Mouse (Mus musculus) hindbrain, embryonic 14.5 days (tissue): ENCODE results near the gene Lyrm1. TPM values are rescaled to one million over a fixed set of nuclear protein-coding genes. Genes with fewer than 3 reads are reported as not detected.

Source experiments
- ATAC-seq: fragments of 200-750 bp; cut with Nextera tagmentation; 2 replicates; pipeline ENCODE4 v1.8.0; 2017; ENCODE audit warnings: moderate number of reproducible peaks, mild to moderate bottlenecking, moderate TSS enrichment, moderate library complexity; ENCODE audit not compliant: low FRiP score
- DNase-seq: peaks from one replicate; pipeline ENCODE4 v3.0.0-alpha.2; 2015; ENCODE audit warnings: low spot score
- H3K27ac ChIP-seq: fragments of 300-500 bp; sonication (generic); 2 replicates; pipeline ENCODE4 v1.5.1; 2014; ENCODE audit warnings: mild to moderate bottlenecking, moderate library complexity
- H3K27me3 ChIP-seq: fragments of 300-500 bp; sonication (generic); 2 replicates; pipeline ENCODE4 v1.6.1; 2014; ENCODE audit warnings: mild to moderate bottlenecking, low read length, mixed read lengths; ENCODE audit not compliant: control insufficient read depth, insufficient read depth
- H3K36me3 ChIP-seq: fragments of 300-500 bp; sonication (generic); replicated peaks from 2 replicates; pipeline ENCODE4 v1.6.1; 2014; ENCODE audit not compliant: control insufficient read depth, insufficient read depth
- H3K4me1 ChIP-seq: fragments of 300-500 bp; sonication (generic); replicated peaks from 2 replicates; pipeline ENCODE4 v1.6.1; 2014; ENCODE audit warnings: antibody characterized with exemption, low read length, mixed read lengths; ENCODE audit not compliant: control insufficient read depth, insufficient read depth
- H3K4me2 ChIP-seq: fragments of 300-500 bp; sonication (generic); replicated peaks from 2 replicates; pipeline ENCODE4 v1.6.1; 2014; ENCODE audit warnings: mild to moderate bottlenecking, moderate library complexity
- H3K4me3 ChIP-seq: fragments of 300-500 bp; sonication (generic); replicated peaks from 2 replicates; pipeline ENCODE4 v1.5.1; 2014; ENCODE audit warnings: mild to moderate bottlenecking, low read length
- H3K9ac ChIP-seq: fragments of 300-500 bp; sonication (generic); 2 replicates; pipeline ENCODE4 v1.6.1; 2014
- H3K9me3 ChIP-seq: fragments of 300-500 bp; sonication (generic); 2 replicates; pipeline ENCODE4 v1.6.1; 2016; ENCODE audit warnings: low read length; ENCODE audit not compliant: control insufficient read depth
- WGBS: fragments of 180-500 bp; shearing (Covaris S2); extraction: QIAGEN DNeasy Blood & Tissue Kit; methylation state at CpG from one replicate; pipeline ENCODE4 v1.1.7; 2014; 5-methylcytosine and 5-hydroxymethylcytosine counted together
- polyA plus RNA-seq: library from polyadenylated mRNA; unstranded; fragments of >200 nt; fragmentation: Nextera tagmentation; extraction: Ambion mirVana; gene quantifications from 2 replicates; pipeline ENCODE4 v1.2.1, GENCODE M21; 2014

Lyrm1 gene
- polyA plus RNA-seq, 1 experiment from 2014 or later, result 18.7 TPM

- Histone ChIP-seq H3K4me1 (peaks cover 25% of the 10 kb centered on the region), H3K36me3 (no peaks in the 10 kb centered on the region), H3K27me3 (no peaks in the 10 kb centered on the region), H3K27ac (no peak overlapping the region), H3K9ac (no peak overlapping the region), H3K9me3 (no peaks in the 10 kb centered on the region), H3K4me2 (no peak overlapping the region), H3K4me3 (no peak overlapping the region)
- WGBS, result 56% methylated on average over 1 of the region's 1 CpGs
- DNase-seq (no peak), ATAC-seq (no peak)
Measured at GRCm38 (mm10) chr7:119898247-119898856, 2.7 kb downstream of the Lyrm1 start.

DNA sequence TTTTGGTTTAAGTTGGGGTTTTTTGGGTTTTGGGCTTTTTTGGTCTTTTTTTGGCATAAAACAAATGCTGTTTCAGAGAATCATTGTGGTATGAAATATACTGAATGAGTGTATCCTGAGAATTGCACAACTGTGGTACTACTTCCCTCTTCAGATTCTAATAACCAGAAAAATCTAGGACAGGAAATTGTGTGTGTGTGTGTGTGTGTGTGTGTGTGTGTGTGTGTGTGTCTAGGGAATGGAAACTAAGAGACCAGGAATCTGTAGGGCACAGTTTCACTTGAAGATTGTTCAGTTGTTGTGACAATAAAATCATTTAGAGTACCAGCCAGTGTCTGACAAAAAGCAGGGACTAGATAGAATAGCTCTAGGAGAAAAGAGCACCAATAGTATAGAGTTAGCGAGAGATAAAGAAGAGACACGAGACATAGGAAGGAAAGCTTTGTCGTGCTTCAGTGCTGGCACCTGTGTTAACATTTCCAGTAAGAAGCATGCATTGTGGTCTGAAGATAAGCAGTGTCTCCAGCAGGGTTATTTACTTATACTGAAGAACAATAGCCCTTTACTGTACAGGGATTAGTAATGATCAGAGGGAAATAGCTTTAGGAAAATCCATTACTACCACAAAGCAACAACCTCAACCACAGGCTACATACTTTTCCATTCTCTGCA lies 3.9 kb downstream of the Lyrm1 start:
- ATAC-seq (no peak), DNase-seq (no peak)
- peaks cover 13% of the 10 kb centered on the region for H3K4me1 ChIP-seq
- H3K27ac ChIP-seq, result no peak overlapping the region
- H3K9ac ChIP-seq, result no peak overlapping the region
- WGBS, result 82% methylated on average over 3 of the region's 3 CpGs
- no peak overlapping the region for H3K4me2 ChIP-seq
- H3K4me3 ChIP-seq, result no peak overlapping the region
- H3K27me3 ChIP-seq, result no peaks in the 10 kb centered on the region
- no peaks in the 10 kb centered on the region for H3K36me3 ChIP-seq
- H3K9me3 ChIP-seq, result no peaks in the 10 kb centered on the region

DNA sequence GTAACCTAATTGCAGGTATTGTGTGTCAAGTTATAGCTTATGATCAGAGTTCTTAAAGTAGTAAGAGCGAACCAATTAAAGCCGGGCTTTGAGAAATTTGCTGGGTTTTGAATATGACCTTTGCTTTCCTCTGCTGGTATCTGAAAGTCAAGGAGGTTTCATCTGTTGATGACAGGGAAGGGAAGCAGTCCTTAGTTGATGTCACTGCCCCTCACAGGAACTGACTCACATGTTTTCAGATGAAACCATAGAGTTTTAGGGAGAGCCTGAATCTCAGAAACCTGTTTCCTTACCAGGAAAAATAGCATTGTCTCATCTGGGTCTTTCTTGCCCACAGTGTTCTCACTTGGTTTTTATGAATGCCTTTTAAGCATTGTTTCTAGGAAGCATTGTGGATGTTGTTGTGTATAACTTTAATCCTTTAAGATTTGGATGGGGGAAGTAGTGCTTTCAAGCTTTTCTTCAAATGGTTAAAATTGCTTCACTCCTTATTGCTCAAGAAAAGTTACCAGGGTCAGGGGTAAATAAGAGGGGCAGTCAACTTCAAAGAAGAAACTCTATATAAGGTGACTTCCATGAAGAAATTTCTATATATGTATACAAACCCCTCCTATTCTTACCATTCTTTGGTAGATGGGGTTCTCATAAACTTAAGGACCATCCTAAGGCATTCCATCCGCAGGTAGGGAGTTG lies 11.0 kb downstream of the Lyrm1 start:
- Histone ChIP-seq H3K9ac (no peak overlapping the region), H3K27me3 (no peaks in the 10 kb centered on the region), H3K36me3 (no peaks in the 10 kb centered on the region), H3K4me2 (no peak overlapping the region), H3K9me3 (no peaks in the 10 kb centered on the region), H3K4me1 (no peaks in the 10 kb centered on the region), H3K4me3 (no peak overlapping the region), H3K27ac (no peak overlapping the region)
- no peak for DNase-seq
- ATAC-seq, result no peak
- 91% methylated on average over 3 of the region's 3 CpGs for WGBS

DNA sequence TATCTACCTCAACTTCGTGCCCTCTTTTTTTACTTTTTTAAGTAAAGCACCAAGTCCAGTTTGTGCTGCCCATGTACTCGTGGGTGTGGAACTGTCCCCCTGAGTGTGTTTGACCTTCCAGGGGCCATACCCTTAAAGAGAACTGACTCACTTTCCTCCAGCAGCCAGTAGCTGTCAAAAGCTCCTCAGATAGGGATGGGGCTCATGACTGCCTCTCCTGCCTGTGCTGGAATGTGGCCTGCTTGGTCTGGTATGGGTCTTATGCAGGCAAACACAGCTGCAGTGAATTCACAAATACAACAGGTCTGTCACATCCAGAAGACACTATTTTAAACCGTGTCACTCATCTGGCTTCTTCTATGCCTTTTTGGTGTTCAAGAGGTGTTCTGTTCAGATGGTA lies 16.1 kb downstream of the Lyrm1 start:
- H3K4me1 ChIP-seq, result no peaks in the 10 kb centered on the region
- no peaks in the 10 kb centered on the region for H3K27me3 ChIP-seq
- no peak overlapping the region for H3K4me3 ChIP-seq
- ATAC-seq, result no peak
- 76% methylated on average over 3 of the region's 3 CpGs for WGBS
- no peaks in the 10 kb centered on the region for H3K36me3 ChIP-seq
- H3K27ac ChIP-seq, result no peak overlapping the region
- H3K9ac ChIP-seq, result no peak overlapping the region
- H3K9me3 ChIP-seq, result no peaks in the 10 kb centered on the region
- H3K4me2 ChIP-seq, result no peak overlapping the region
- DNase-seq, result no peak

DNA sequence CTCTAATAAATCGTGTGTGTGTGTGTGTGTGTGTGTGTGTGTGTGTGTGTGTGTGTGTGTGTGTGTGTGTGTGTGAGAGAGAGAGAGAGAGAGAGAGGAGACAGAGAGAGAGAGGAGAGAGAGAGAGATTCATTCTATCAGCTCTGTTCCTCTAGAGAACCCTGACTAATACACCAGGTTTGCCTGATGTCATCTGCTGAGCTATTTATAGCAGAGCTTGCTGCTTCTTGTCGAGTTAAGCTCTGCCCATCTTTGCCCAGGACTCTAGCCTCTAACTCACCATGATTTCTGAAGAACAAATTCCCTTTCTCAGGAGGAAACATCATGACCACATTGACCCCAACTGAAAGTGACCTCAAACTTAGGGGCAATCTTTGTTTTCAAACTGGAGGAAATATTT lies 24.8 kb downstream of the Lyrm1 start:
- Histone ChIP-seq H3K36me3 (no peaks in the 10 kb centered on the region), H3K27ac (no peak overlapping the region), H3K4me1 (no peaks in the 10 kb centered on the region), H3K4me2 (no peak overlapping the region), H3K9ac (no peak overlapping the region), H3K9me3 (no peaks in the 10 kb centered on the region), H3K4me3 (no peak overlapping the region), H3K27me3 (no peaks in the 10 kb centered on the region)
- no peak for DNase-seq
- 72% methylated on average over 2 of the region's 2 CpGs for WGBS
- no peak for ATAC-seq

DNA sequence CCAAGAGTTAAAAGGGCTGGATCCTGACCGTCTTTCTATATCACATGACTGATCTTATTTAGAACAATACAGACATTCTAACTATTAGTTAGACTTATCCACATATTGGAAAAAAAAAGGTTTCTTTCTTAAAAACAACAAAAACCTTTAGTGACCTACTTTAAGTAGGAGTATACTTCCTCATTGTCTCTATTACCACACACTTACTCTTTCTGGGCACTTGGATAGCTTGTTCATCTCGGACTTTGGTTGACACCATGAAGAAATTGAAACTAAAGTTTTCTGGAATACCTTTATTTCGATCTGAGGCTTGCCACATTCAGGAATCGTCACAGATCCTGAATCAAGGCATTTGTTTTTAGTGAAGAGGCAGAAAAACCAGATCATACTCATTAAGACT lies 25.4 kb downstream of the Lyrm1 start:
- Histone ChIP-seq H3K27me3 (no peaks in the 10 kb centered on the region), H3K4me2 (no peak overlapping the region), H3K9me3 (no peaks in the 10 kb centered on the region), H3K4me1 (no peaks in the 10 kb centered on the region), H3K4me3 (no peak overlapping the region), H3K9ac (no peak overlapping the region), H3K36me3 (no peaks in the 10 kb centered on the region), H3K27ac (no peak overlapping the region)
- ATAC-seq (no peak), DNase-seq (no peak)
- 87% methylated on average over 4 of the region's 4 CpGs for WGBS

- Histone ChIP-seq H3K9me3 (no peaks in the 10 kb centered on the region), H3K9ac (no peak overlapping the region), H3K4me2 (no peak overlapping the region), H3K27me3 (no peaks in the 10 kb centered on the region), H3K36me3 (no peaks in the 10 kb centered on the region), H3K27ac (no peak overlapping the region), H3K4me1 (no peaks in the 10 kb centered on the region), H3K4me3 (no peak overlapping the region)
- DNase-seq (no peak), ATAC-seq (no peak)
- WGBS, result 71% methylated on average over 2 of the region's 2 CpGs
Measured at GRCm38 (mm10) chr7:119928783-119929440, 33.3 kb downstream of the Lyrm1 start.

GRCm38 (mm10) chr7:119936321-119936720 lies 40.7 kb downstream of the Lyrm1 start:
- H3K4me2 ChIP-seq, result no peak overlapping the region
- no peaks in the 10 kb centered on the region for H3K4me1 ChIP-seq
- no peak overlapping the region for H3K4me3 ChIP-seq
- no peaks in the 10 kb centered on the region for H3K27me3 ChIP-seq
- ATAC-seq (no peak), DNase-seq (no peak)
- no peaks in the 10 kb centered on the region for H3K36me3 ChIP-seq
- H3K9me3 ChIP-seq, result no peaks in the 10 kb centered on the region
- no peak overlapping the region for H3K27ac ChIP-seq
- H3K9ac ChIP-seq, result no peak overlapping the region

GRCm38 (mm10) chr7:119937036-119937435 lies 41.4 kb downstream of the Lyrm1 start:
- Histone ChIP-seq H3K4me2 (no peak overlapping the region), H3K9ac (no peak overlapping the region), H3K4me3 (no peak overlapping the region), H3K4me1 (no peaks in the 10 kb centered on the region), H3K27ac (no peak overlapping the region), H3K27me3 (no peaks in the 10 kb centered on the region), H3K36me3 (no peaks in the 10 kb centered on the region), H3K9me3 (no peaks in the 10 kb centered on the region)
- no peak for ATAC-seq
- DNase-seq, result no peak
- WGBS, result 80% methylated on average over 5 of the region's 5 CpGs
